Mouse (Mus musculus): Measurements from ENCODE around the gene Prdx2. TPM values are rescaled to one million over a fixed set of nuclear protein-coding genes. Genes with fewer than 3 reads are reported as not detected.

Prdx2 gene
- total and polyA plus RNA-seq, 3 experiments, result 464 to 662 (median 591) TPM

DNA sequence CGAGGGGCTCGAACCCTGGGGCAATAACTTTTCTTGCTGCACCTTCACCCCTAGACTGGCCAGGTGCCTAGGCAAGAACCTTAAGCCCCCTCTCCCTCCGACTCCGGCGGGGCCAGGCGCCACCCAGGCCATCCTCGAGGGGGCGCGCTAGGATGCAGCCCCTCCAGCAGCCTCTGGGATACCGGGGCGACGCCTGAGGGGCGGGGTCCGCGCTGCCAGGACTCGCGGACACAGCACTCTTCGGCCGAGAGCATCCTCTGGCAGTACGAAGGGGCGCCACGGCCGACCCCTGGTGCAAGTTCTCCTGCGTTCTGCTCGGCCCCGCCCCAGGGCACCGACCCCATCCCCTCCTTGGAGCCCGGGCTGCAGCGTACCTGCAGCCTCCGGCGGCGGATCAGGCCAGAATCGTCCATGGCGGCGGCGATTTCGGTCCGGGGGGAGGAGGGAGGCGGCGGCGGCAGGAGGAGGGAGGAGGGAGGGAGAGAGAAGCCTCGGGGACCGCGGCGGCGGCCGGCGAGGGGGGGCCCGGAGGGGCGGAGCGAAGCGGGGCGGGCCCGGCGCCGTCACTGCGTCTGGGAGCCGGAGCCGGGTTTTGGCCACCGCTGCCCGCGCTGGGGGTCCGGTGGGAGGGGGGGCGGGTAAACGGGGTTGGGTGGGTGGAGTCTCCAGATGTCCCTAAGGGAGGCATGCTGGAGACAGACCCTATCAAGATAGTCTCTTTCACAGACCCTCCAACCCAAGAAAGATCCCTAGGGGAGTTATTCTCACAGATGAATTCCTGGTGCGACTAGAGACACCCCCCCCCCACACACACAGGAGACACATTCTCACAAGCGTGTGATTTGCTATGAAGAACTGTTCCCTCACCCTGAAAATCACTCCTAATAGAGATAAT, 23.5 kb upstream of the Prdx2 start:
- Histone ChIP-seq H3K36me3 (ENCODE audit: control insufficient read depth, insufficient read depth, low read length) (no peaks in the 10 kb centered on the region), H3K27me3 (ENCODE audit: control insufficient read depth, insufficient read depth, low read length) (peaks cover 8% of the 10 kb centered on the region)

DNA sequence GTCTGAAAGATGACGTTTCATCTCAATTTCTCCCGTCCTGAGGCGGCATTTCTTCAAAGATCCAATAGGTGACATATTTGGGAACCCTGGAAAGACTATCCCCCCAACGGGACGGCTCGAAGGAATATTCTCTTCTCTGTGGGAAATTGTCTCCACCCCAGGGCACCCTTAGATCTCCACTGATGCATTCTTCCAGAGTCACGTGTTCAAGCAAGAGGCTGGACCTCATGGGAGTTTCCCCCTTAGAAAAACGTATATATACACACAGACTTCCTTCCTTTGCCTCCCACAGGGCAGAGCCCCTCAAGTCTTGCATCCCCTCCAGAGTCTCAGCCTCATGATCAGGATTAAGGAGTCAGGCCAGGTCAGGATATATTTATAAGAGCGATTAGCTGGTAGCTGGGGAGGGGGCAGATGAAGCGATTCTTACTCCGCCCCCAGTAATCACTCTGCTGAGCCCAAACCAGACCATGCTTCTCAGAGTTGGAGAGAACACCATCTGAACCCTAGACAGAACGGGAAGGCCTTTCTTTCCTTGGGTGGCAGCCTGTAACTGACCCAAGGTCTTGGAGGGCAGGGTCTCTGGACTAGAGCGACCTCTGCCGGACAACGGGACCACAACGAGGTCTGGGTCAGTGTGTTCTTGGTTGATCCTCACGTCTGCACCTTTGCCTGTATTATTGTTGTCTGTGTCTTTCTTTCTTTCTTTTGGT, 22.7 kb upstream of the Prdx2 start, which contains the start of gene Rtbdn:
Gene Rtbdn (plus strand): TSS at position 464 of the 713 bp plus-strand sequence.
- Histone ChIP-seq H3K4me3 (0 out of 2 replicates have a peak within 1 kb of the TSS, but pooled peaks have one; percentile 22), H3K36me3 (ENCODE audit: control insufficient read depth, insufficient read depth, low read length) (no peaks in the 10 kb centered on the region), H3K79me2 (replicated peaks; ENCODE audit: control insufficient read depth, insufficient read depth, low read length) (no peaks in the 10 kb centered on the region), H3K27ac (no peak within 1 kb of the TSS), H3K27me3 (ENCODE audit: control insufficient read depth, insufficient read depth, low read length) (peaks cover 8% of the 10 kb centered on the region), H3K4me1 (ENCODE audit: control insufficient read depth, insufficient read depth, low read length) (no peaks in the 10 kb centered on the region; the same call in 1 of the 2 replicates), H3K9ac (ENCODE audit: low read depth, low read length) (no peak within 1 kb of the TSS)
- DNase-seq, result no peak
- 11% methylated on average over 17 of the region's 17 CpGs for WGBS
- TF ChIP-seq EP300 (IDR thresholded peaks at IDR 0.05; ENCODE audit: insufficient read depth, low read depth, low read length), result no peak
- TF ChIP-seq POLR2A (IDR thresholded peaks at IDR 0.05; ENCODE audit: insufficient read depth, low read depth, low read length), result no peak
- TF ChIP-seq CTCF (IDR thresholded peaks at IDR 0.05), result peak; percentile 35
- intact Hi-C loops (cut with DNase I), result no loop called here

More for the DNA sequence above, 23.5 kb upstream of the Prdx2 start:
- no peaks in the 10 kb centered on the region for H3K79me2 ChIP-seq (replicated peaks; ENCODE audit: control insufficient read depth, insufficient read depth, low read length)
- no peak overlapping the region for H3K9ac ChIP-seq (ENCODE audit: low read depth, low read length)
- 1% methylated on average over 52 of the region's 67 CpGs for WGBS
- H3K4me3 ChIP-seq, result 0 out of 2 replicates have a peak overlapping the region, but pooled peaks have one; percentile 22
- no peaks in the 10 kb centered on the region; the same call in 1 of the 2 replicates for H3K4me1 ChIP-seq (ENCODE audit: control insufficient read depth, insufficient read depth, low read length)
- no peak for DNase-seq
- intact Hi-C loops (cut with DNase I), result no loop called here
- TF ChIP-seq POLR2A (IDR thresholded peaks at IDR 0.05; ENCODE audit: insufficient read depth, low read depth, low read length), result no peak
- no peak for TF ChIP-seq EP300 (IDR thresholded peaks at IDR 0.05; ENCODE audit: insufficient read depth, low read depth, low read length)
- TF ChIP-seq CTCF (IDR thresholded peaks at IDR 0.05), result peak; percentile 33
- H3K27ac ChIP-seq, result no peak overlapping the region

DNA sequence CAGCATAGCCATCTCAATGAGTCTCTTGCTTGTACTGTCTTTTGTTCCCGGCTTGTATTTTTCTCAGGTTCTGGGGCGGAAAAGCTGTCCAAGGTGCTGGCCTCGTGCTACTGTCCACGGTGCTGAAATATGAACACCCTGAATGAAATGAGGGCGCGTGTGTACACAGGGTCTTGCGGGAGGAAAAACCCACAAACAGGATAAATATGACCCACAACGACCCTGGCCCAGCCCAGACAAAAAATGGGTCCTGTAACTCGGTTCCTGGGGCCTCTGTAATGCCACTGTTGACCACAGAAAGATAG, 22.2 kb upstream of the Prdx2 start:
- Histone ChIP-seq H3K79me2 (replicated peaks; ENCODE audit: control insufficient read depth, insufficient read depth, low read length) (no peaks in the 10 kb centered on the region), H3K36me3 (ENCODE audit: control insufficient read depth, insufficient read depth, low read length) (no peaks in the 10 kb centered on the region), H3K9ac (ENCODE audit: low read depth, low read length) (no peak overlapping the region), H3K4me3 (no peak overlapping the region), H3K4me1 (ENCODE audit: control insufficient read depth, insufficient read depth, low read length) (no peaks in the 10 kb centered on the region; the same call in 1 of the 2 replicates), H3K27me3 (ENCODE audit: control insufficient read depth, insufficient read depth, low read length) (peaks cover 8% of the 10 kb centered on the region), H3K27ac (no peak overlapping the region)
- intact Hi-C loops (cut with DNase I), result no loop called here
- 0 out of 2 replicates have a peak, but pooled peaks have one; percentile 33 for TF ChIP-seq EP300 (IDR thresholded peaks at IDR 0.05; ENCODE audit: insufficient read depth, low read depth, low read length)
- TF ChIP-seq POLR2A (IDR thresholded peaks at IDR 0.05; ENCODE audit: insufficient read depth, low read depth, low read length), result no peak
- TF ChIP-seq CTCF (IDR thresholded peaks at IDR 0.05), result 0 out of 2 replicates have a peak, but pooled peaks have one; percentile 0
- DNase-seq, result peak in 1 of 2 experiments; percentile 69
- WGBS, result 18% methylated on average over 9 of the region's 9 CpGs

DNA sequence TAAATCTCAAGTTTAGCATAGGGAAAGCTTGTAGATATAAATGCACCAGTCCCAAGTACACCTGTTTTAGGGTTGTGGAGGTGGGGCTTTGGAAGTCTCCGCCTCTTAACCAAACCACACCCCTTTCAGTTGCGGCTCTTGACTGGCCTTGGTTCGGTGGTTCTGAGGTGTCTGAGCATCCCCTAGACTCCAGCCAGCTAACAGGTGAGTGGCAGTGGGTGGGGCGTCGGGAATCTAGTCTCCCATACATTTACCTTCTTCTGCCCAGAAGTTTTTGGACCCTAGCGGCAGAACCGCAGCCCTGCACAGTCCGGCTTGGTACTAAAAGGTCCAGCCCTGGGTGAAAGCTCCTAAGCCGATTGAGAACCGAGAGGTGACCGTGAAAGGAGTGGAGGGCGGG, 19.6 kb upstream of the Prdx2 start:
- no peak for TF ChIP-seq EP300 (IDR thresholded peaks at IDR 0.05; ENCODE audit: insufficient read depth, low read depth, low read length)
- TF ChIP-seq POLR2A (IDR thresholded peaks at IDR 0.05; ENCODE audit: insufficient read depth, low read depth, low read length), result no peak
- no peak for TF ChIP-seq CTCF (IDR thresholded peaks at IDR 0.05)
- H3K79me2 ChIP-seq (replicated peaks; ENCODE audit: control insufficient read depth, insufficient read depth, low read length), result no peaks in the 10 kb centered on the region
- no peak overlapping the region for H3K27ac ChIP-seq
- no peak overlapping the region for H3K4me3 ChIP-seq
- DNase-seq, result no peak
- 23% methylated on average over 12 of the region's 12 CpGs for WGBS
- no peaks in the 10 kb centered on the region for H3K4me1 ChIP-seq (ENCODE audit: control insufficient read depth, insufficient read depth, low read length)
- H3K27me3 ChIP-seq (ENCODE audit: control insufficient read depth, insufficient read depth, low read length), result peaks cover 8% of the 10 kb centered on the region
- H3K9ac ChIP-seq (ENCODE audit: low read depth, low read length), result no peak overlapping the region
- intact Hi-C loops (cut with DNase I), result no loop called here
- no peaks in the 10 kb centered on the region for H3K36me3 ChIP-seq (ENCODE audit: control insufficient read depth, insufficient read depth, low read length)

DNA sequence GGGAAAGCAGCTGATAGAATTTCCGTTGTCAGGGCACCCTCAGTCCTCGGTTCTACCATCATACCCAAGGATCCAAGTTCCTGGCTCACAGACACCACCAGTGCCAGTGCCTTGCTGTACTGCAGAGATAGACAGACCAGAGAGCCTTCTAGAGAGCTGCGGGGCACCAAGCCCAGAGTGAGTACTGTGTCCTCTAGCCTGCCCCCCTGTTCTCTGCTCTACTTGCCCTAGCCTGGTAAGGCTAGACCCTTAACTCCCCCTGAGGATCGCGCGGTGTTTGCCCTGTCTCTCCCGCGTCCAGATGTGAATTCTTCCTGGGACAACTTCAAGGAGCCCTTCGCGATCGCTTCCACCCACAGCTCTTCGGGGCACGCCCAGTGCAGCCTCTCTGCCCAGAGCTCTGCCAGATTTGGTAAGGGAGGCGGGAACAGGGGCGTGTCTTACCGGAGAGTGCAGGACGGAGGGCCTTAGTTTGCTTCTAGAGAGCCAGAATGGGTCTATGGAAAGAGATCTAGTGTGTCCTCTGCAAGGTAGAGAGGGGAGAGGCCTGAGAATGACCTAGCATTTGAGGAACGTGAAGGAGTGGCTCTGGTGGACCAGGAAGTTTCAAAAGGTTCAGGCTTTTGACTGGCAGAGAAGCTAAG, 16.7 kb upstream of the Prdx2 start:
- no peaks in the 10 kb centered on the region for H3K27me3 ChIP-seq (ENCODE audit: control insufficient read depth, insufficient read depth, low read length)
- 4% methylated on average over 18 of the region's 18 CpGs for WGBS
- no peak overlapping the region for H3K4me3 ChIP-seq

More for the DNA sequence above, 16.7 kb upstream of the Prdx2 start:
- intact Hi-C loops (cut with DNase I), result no loop called here
- Histone ChIP-seq H3K79me2 (replicated peaks; ENCODE audit: control insufficient read depth, insufficient read depth, low read length) (no peaks in the 10 kb centered on the region), H3K9ac (ENCODE audit: low read depth, low read length) (no peak overlapping the region), H3K27ac (no peak overlapping the region), H3K4me1 (ENCODE audit: control insufficient read depth, insufficient read depth, low read length) (no peaks in the 10 kb centered on the region), H3K36me3 (ENCODE audit: control insufficient read depth, insufficient read depth, low read length) (no peaks in the 10 kb centered on the region)
- DNase-seq, result peak; percentile 61 to 66
- no peak for TF ChIP-seq POLR2A (IDR thresholded peaks at IDR 0.05; ENCODE audit: insufficient read depth, low read depth, low read length)
- TF ChIP-seq CTCF (IDR thresholded peaks at IDR 0.05), result no peak
- TF ChIP-seq EP300 (IDR thresholded peaks at IDR 0.05; ENCODE audit: insufficient read depth, low read depth, low read length), result no peak
